Mouse (Mus musculus): Measurements from ENCODE around the gene Nbl1.

- TF ChIP-seq GATA1 (IDR thresholded peaks at IDR 0.05; ENCODE audit: borderline replicate concordance, low read length) (no peak), FLI1 (IDR thresholded peaks at IDR 0.05; ENCODE audit: low read length) (no peak)
Observed at GRCm38 (mm10) chr4:139042611-139043010, 50.2 kb downstream of the Nbl1 start.

Data from megakaryocyte, embryonic 14.5 days (primary cell).